Mouse (Mus musculus): ENCODE data around the gene Slc22a7. TPM values are rescaled to one million over a fixed set of nuclear protein-coding genes. Genes with fewer than 3 reads are reported as not detected.

The Slc22a7 gene
- polyA plus RNA-seq, 1 experiment from 2014 or later = 0.34 TPM

- Histone ChIP-seq H3K27me3 (ENCODE audit: insufficient read depth, low read length) (0 out of 2 replicates have a peak, but pooled peaks cover 4% of the 10 kb centered on the region), H3K9ac (replicated peaks) (no peak overlapping the region), H3K9me3 (ENCODE audit: low read length) (no peaks in the 10 kb centered on the region), H3K4me2 (ENCODE audit: low read depth, low read length) (no peak overlapping the region), H3K36me3 (replicated peaks; ENCODE audit: insufficient read depth, low read length) (no peaks in the 10 kb centered on the region), H3K4me1 (ENCODE audit: insufficient read depth) (no peaks in the 10 kb centered on the region), H3K4me3 (ENCODE audit: low read depth, low read length) (no peak overlapping the region), H3K27ac (ENCODE audit: low read depth) (no peak overlapping the region)
- TF ChIP-seq EP300 (IDR thresholded peaks at IDR 0.05; ENCODE audit: low read depth) (no peak), CTCF (IDR thresholded peaks at IDR 0.05; ENCODE audit: low read depth) (no peak)
- 80% methylated on average over 15 of the region's 15 CpGs for WGBS (ENCODE audit: insufficient replicate concordance)
- ATAC-seq (no peak), DNase-seq (no peak)
Observed at GRCm38 (mm10) chr17:46477286-46477685, 39.0 kb upstream of the Slc22a7 start.

DNA sequence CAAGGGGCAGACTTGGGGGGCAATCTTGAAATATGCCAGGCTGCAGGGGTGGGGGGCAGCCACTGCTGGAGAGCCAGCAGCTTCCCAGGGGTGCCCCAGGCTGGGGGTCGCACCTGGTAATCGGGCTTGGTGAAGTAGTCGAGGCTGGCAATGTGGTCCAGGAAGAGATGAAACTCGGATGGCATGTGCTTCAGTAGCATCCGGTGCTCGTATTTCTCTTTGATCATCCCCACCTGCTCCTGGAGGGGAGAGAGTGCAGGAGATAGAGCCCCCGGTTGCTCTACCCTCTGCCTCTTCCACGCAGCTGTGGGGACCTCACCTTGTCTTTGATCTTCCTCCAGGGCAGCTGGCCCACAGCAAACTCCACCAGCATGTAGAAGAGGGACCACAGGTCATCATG, 38.3 kb upstream of the Slc22a7 start:
- H3K4me2 ChIP-seq (ENCODE audit: low read depth, low read length) = no peak overlapping the region
- WGBS (ENCODE audit: insufficient replicate concordance) = 72% methylated on average over 8 of the region's 8 CpGs
- no peak overlapping the region for H3K9ac ChIP-seq (replicated peaks)
- H3K9me3 ChIP-seq (ENCODE audit: low read length) = no peaks in the 10 kb centered on the region
- H3K27ac ChIP-seq (ENCODE audit: low read depth) = no peak overlapping the region
- H3K4me3 ChIP-seq (ENCODE audit: low read depth, low read length) = no peak overlapping the region
- H3K4me1 ChIP-seq (ENCODE audit: insufficient read depth) = no peaks in the 10 kb centered on the region
- DNase-seq (no peak), ATAC-seq (no peak)
- H3K36me3 ChIP-seq (replicated peaks; ENCODE audit: insufficient read depth, low read length) = no peaks in the 10 kb centered on the region
- 0 out of 2 replicates have a peak, but pooled peaks cover 4% of the 10 kb centered on the region for H3K27me3 ChIP-seq (ENCODE audit: insufficient read depth, low read length)
- TF ChIP-seq CTCF (IDR thresholded peaks at IDR 0.05; ENCODE audit: low read depth) (no peak), EP300 (IDR thresholded peaks at IDR 0.05; ENCODE audit: low read depth) (no peak)

- no peak for ATAC-seq
- Histone ChIP-seq H3K9ac (replicated peaks) (no peak overlapping the region), H3K9me3 (ENCODE audit: low read length) (no peaks in the 10 kb centered on the region), H3K4me2 (ENCODE audit: low read depth, low read length) (no peak overlapping the region), H3K36me3 (replicated peaks; ENCODE audit: insufficient read depth, low read length) (no peaks in the 10 kb centered on the region), H3K4me1 (ENCODE audit: insufficient read depth) (no peaks in the 10 kb centered on the region), H3K27ac (ENCODE audit: low read depth) (no peak overlapping the region), H3K4me3 (ENCODE audit: low read depth, low read length) (no peak overlapping the region), H3K27me3 (ENCODE audit: insufficient read depth, low read length) (no peaks in the 10 kb centered on the region)
- no peak for DNase-seq
- WGBS (ENCODE audit: insufficient replicate concordance) = 72% methylated on average over 9 of the region's 9 CpGs
- TF ChIP-seq CTCF (IDR thresholded peaks at IDR 0.05; ENCODE audit: low read depth) (no peak), EP300 (IDR thresholded peaks at IDR 0.05; ENCODE audit: low read depth) (no peak)
Observed at GRCm38 (mm10) chr17:46467830-46468229, 29.6 kb upstream of the Slc22a7 start.

DNA sequence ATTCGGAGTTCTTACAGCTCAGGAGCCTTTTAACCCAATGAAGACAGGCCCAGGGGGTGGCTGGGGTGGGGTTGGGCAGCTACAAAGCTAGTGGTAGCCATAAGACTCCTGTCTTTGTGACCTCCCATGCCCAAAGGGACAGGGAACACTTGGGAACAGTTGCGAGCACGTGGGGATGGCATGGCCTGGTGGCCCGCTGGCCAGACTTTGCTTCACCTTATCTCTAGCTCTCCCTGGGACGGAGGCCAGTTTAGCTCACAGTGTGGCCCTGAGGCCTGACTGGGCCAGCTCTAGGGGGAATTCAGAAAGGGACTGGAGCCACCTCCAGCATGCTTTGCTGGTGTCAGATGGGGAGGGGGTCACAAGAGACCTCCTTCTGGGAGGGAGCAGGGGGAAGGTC, 24.0 kb upstream of the Slc22a7 start:
- peaks cover 3% of the 10 kb centered on the region; the same call in 1 of the 2 replicates for H3K4me1 ChIP-seq (ENCODE audit: insufficient read depth)
- no peaks in the 10 kb centered on the region for H3K9me3 ChIP-seq (ENCODE audit: low read length)
- 64% methylated on average over 5 of the region's 5 CpGs for WGBS (ENCODE audit: insufficient replicate concordance)
- H3K4me2 ChIP-seq (ENCODE audit: low read depth, low read length) = no peak overlapping the region
- no peak; the same call in 1 of the 2 replicates for ATAC-seq
- no peak overlapping the region for H3K27ac ChIP-seq (ENCODE audit: low read depth)
- DNase-seq = no peak
- no peak overlapping the region for H3K4me3 ChIP-seq (ENCODE audit: low read depth, low read length)
- no peaks in the 10 kb centered on the region for H3K36me3 ChIP-seq (replicated peaks; ENCODE audit: insufficient read depth, low read length)
- TF ChIP-seq CTCF (IDR thresholded peaks at IDR 0.05; ENCODE audit: low read depth) (no peak), EP300 (IDR thresholded peaks at IDR 0.05; ENCODE audit: low read depth) (no peak)
- no peak overlapping the region for H3K9ac ChIP-seq (replicated peaks)
- H3K27me3 ChIP-seq (ENCODE audit: insufficient read depth, low read length) = peaks cover 37% of the 10 kb centered on the region

GRCm38 (mm10) chr17:46461347-46461746, 23.1 kb upstream of the Slc22a7 start:
- peaks cover 3% of the 10 kb centered on the region; the same call in 1 of the 2 replicates for H3K4me1 ChIP-seq (ENCODE audit: insufficient read depth)
- ATAC-seq (no peak), DNase-seq (no peak)
- peak overlapping the region; percentile 53; the same call in 1 of the 2 replicates for H3K4me2 ChIP-seq (ENCODE audit: low read depth, low read length)
- 0 out of 2 replicates have a peak overlapping the region, but pooled peaks have one; percentile 19 for H3K4me3 ChIP-seq (ENCODE audit: low read depth, low read length)
- TF ChIP-seq EP300 (IDR thresholded peaks at IDR 0.05; ENCODE audit: low read depth) (no peak), CTCF (IDR thresholded peaks at IDR 0.05; ENCODE audit: low read depth) (no peak)
- no peak overlapping the region for H3K27ac ChIP-seq (ENCODE audit: low read depth)
- no peaks in the 10 kb centered on the region for H3K9me3 ChIP-seq (ENCODE audit: low read length)
- H3K9ac ChIP-seq (replicated peaks) = no peak overlapping the region
- 17% methylated on average over 8 of the region's 8 CpGs for WGBS (ENCODE audit: insufficient replicate concordance)
- H3K36me3 ChIP-seq (replicated peaks; ENCODE audit: insufficient read depth, low read length) = no peaks in the 10 kb centered on the region
- H3K27me3 ChIP-seq (ENCODE audit: insufficient read depth, low read length) = peaks cover 39% of the 10 kb centered on the region

DNA sequence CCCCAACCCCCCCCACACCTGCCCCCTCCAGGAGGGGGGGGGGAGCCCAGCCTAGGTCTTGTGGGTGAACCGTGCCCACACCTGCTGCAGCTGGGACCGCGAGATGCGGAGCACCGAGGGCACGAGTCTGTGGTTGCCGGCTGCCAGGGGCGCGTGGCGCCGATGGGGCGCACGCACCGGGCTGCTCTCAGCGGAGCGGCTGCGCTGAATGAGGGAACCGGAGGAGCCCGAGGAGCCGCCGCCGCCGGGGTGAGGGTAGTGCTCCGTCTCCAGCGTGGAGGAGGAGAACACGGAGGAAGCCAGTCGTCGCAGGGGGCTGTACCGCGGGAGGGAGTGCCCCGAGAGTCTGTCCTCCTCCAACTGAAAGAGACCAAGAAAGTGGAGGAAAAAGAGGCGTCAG, 22.4 kb upstream of the Slc22a7 start:
- DNase-seq (no peak), ATAC-seq (no peak)
- H3K4me1 ChIP-seq (ENCODE audit: insufficient read depth) = peaks cover 3% of the 10 kb centered on the region; the same call in 1 of the 2 replicates
- no peaks in the 10 kb centered on the region for H3K36me3 ChIP-seq (replicated peaks; ENCODE audit: insufficient read depth, low read length)
- 3% methylated on average over 28 of the region's 32 CpGs for WGBS (ENCODE audit: insufficient replicate concordance)
- peak overlapping the region; percentile 19; the same call in 1 of the 2 replicates for H3K4me3 ChIP-seq (ENCODE audit: low read depth, low read length)
- no peak overlapping the region for H3K9ac ChIP-seq (replicated peaks)
- peak overlapping the region; percentile 53 for H3K4me2 ChIP-seq (ENCODE audit: low read depth, low read length)
- H3K27me3 ChIP-seq (ENCODE audit: insufficient read depth, low read length) = peaks cover 45% of the 10 kb centered on the region
- no peaks in the 10 kb centered on the region for H3K9me3 ChIP-seq (ENCODE audit: low read length)
- H3K27ac ChIP-seq (ENCODE audit: low read depth) = no peak overlapping the region
- TF ChIP-seq EP300 (IDR thresholded peaks at IDR 0.05; ENCODE audit: low read depth) (no peak), CTCF (IDR thresholded peaks at IDR 0.05; ENCODE audit: low read depth) (no peak)

All from liver, postnatal 0 days (tissue).